Mouse (Mus musculus) myocyte (in vitro differentiated cells): ENCODE data around the gene Dis3l2.

ENCODE experiments used
- CEBPB ChIP-seq: IDR thresholded peaks from 2 replicates; pipeline ENCODE4 v1.6.1; 2011; ENCODE audit warnings: mild to moderate bottlenecking, moderate library complexity; ENCODE audit not compliant: poor library complexity, insufficient read depth, severe bottlenecking
- E2F4 ChIP-seq: IDR thresholded peaks from one replicate; pipeline ENCODE4 v1.6.1; 2011; ENCODE audit warnings: mild to moderate bottlenecking, control low read depth, moderate library complexity; ENCODE audit not compliant: insufficient read depth
- MAX ChIP-seq: IDR thresholded peaks from one replicate; pipeline ENCODE4 v1.6.1; 2011; ENCODE audit warnings: low read depth, mild to moderate bottlenecking, control low read depth
- MYOD1 ChIP-seq, 3 experiments: IDR thresholded peaks; one replicate each; pipeline ENCODE4 v1.6.1; 2011; ENCODE audit warnings: control low read depth in 2 of 3, low read depth in 2 of 3, mild to moderate bottlenecking in 2 of 3, moderate library complexity in 1 of 3; ENCODE audit not compliant: insufficient read length in 2 of 3, control insufficient read depth in 1 of 3
- MYOG ChIP-seq, 3 experiments: IDR thresholded peaks; one replicate each; pipeline ENCODE4 v1.6.1; 2011; ENCODE audit warnings: control low read depth in 2 of 3, low read depth in 2 of 3, mild to moderate bottlenecking in 2 of 3; ENCODE audit not compliant: insufficient read length in 2 of 3, control insufficient read depth in 1 of 3, insufficient read depth in 1 of 3
- POLR2A ChIP-seq: IDR thresholded peaks from one replicate; pipeline ENCODE4 v1.6.1; 2011; ENCODE audit warnings: low read depth, mild to moderate bottlenecking, control low read depth, moderate library complexity; ENCODE audit not compliant: insufficient read length
- POLR2AphosphoS2 ChIP-seq: IDR thresholded peaks from one replicate; pipeline ENCODE4 v1.6.1; 2011; ENCODE audit warnings: low read depth, control low read depth; ENCODE audit not compliant: insufficient read length
- REST ChIP-seq: IDR thresholded peaks from one replicate; pipeline ENCODE4 v1.6.1; 2011; ENCODE audit warnings: mild to moderate bottlenecking, control low read depth, moderate library complexity; ENCODE audit not compliant: insufficient read depth, insufficient read length
- SRF ChIP-seq: IDR thresholded peaks from one replicate; pipeline ENCODE4 v1.6.1; 2011; ENCODE audit warnings: low read depth; ENCODE audit not compliant: control insufficient read depth, insufficient read length
- TCF12 ChIP-seq: IDR thresholded peaks from one replicate; pipeline ENCODE4 v1.6.1; 2011; ENCODE audit warnings: mild to moderate bottlenecking, control low read depth; ENCODE audit not compliant: poor library complexity, insufficient read depth, severe bottlenecking
- TCF3 ChIP-seq: IDR thresholded peaks from one replicate; pipeline ENCODE4 v1.6.1; 2011; ENCODE audit warnings: low read depth, control low read depth; ENCODE audit not compliant: insufficient read length
- USF1 ChIP-seq: IDR thresholded peaks from one replicate; pipeline ENCODE4 v1.6.1; 2011; ENCODE audit warnings: low read depth, mild to moderate bottlenecking, control low read depth, moderate library complexity

GRCm38 (mm10) chr1:87060913-87061312, 357.3 kb downstream of the Dis3l2 start:
- TF ChIP-seq TCF12 (no peak), USF1 (no peak), POLR2A (no peak), E2F4 (no peak), MAX (no peak), MYOG (IDR thresholded peaks at IDR 0.05; ENCODE audit: control insufficient read depth in 1 of 3, insufficient read depth in 1 of 3, insufficient read length in 2 of 3, low read depth in 2 of 3) (no peak), TCF3 (no peak), MYOD1 (IDR thresholded peaks at IDR 0.05; ENCODE audit: control insufficient read depth in 1 of 3, insufficient read length in 2 of 3, low read depth in 2 of 3) (no peak), REST (no peak), POLR2AphosphoS2 (no peak), SRF (no peak), CEBPB (no peak)
